Mouse (Mus musculus) heart, embryonic 10.5 days (tissue): Measurements from ENCODE around the gene Ece2. TPM values are rescaled to one million over a fixed set of nuclear protein-coding genes. Genes with fewer than 3 reads are reported as not detected.
A peak's percentile ranks its signal among the peaks of the same experiment; 100 is the strongest.

Source experiments
- DNase-seq: peaks from one replicate; pipeline ENCODE4 v3.0.0-alpha.2; 2017; ENCODE audit warnings: low spot score
- H3K27ac ChIP-seq: fragments of 300-500 bp; sonication (generic); 2 replicates; pipeline ENCODE4 v1.5.1; 2016; ENCODE audit warnings: mild to moderate bottlenecking
- H3K27me3 ChIP-seq: fragments of 300-500 bp; sonication (generic); 2 replicates; pipeline ENCODE4 v1.6.1; 2016; ENCODE audit warnings: mild to moderate bottlenecking; ENCODE audit not compliant: poor library complexity, insufficient read depth, severe bottlenecking
- H3K36me3 ChIP-seq: fragments of 300-500 bp; sonication (generic); 2 replicates; pipeline ENCODE4 v1.6.1; 2016; ENCODE audit warnings: mild to moderate bottlenecking, moderate library complexity
- H3K4me1 ChIP-seq: fragments of 300-500 bp; sonication (generic); 2 replicates; pipeline ENCODE4 v1.6.1; 2016; ENCODE audit warnings: mild to moderate bottlenecking
- H3K4me3 ChIP-seq: fragments of 300-500 bp; sonication (generic); 2 replicates; pipeline ENCODE4 v1.5.1; 2016; ENCODE audit warnings: mild to moderate bottlenecking, moderate library complexity
- H3K9me3 ChIP-seq: fragments of 300-500 bp; sonication (generic); 2 replicates; pipeline ENCODE4 v1.6.1; 2016; ENCODE audit warnings: mild to moderate bottlenecking, moderate library complexity
- WGBS: fragments of 180-500 bp; shearing (Covaris S2); methylation state at CpG from one replicate; pipeline ENCODE4 v1.1.7; 2016; 5-methylcytosine and 5-hydroxymethylcytosine counted together
- polyA plus RNA-seq: library from polyadenylated mRNA; unstranded; fragments of >200 nt; fragmentation: Nextera tagmentation; extraction: Ambion mirVana; gene quantifications from 2 replicates; pipeline ENCODE4 v1.2.1, GENCODE M21; 2016

The Ece2 gene
- polyA plus RNA-seq = 0.95 and 1.4 TPM in 2 replicates

DNA sequence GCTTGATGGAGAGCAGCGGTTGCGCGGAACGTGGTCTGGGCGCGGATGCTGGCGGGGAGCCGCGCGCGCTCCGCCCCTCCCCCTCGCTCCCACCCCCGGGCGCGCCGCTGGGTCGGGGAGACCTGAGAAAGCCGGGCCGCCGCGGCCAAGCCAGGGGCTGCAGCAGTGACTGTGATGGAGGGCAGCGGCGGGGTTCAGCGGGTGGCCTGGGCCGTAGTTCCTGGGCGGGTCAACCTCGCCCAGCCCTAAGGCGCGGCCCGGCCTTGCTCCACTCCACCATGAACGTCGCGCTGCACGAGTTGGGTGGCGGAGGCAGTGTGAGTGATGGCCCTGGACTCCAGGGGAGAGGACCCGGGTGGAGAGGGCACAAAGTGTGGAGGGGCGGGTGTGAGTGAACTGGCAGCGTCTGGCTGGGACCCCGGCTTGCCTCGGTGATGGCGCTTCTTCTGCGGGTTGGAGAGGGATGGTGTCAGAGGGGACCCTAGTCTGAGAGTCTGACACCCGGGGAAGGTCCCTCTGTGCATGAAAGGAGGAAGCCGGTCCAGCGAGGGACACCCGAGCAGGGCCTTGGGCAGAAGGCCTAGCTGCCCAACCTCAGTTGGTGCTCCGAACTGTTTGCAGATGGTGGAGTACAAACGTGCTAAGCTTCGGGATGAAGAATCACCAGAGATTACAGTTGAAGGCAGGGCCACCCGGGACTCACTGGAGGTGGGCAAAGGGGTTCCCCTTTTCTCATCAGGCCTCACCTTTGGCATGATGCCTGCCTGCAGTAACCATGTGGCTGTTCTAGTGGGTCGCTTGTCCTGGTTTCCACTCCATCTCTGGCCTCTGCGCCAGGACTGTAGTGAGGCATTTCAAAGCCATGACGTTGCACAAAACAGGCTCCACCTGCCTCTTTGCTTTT, at the start of gene Ece2:
Gene Ece2, plus strand, starts transcription at position 98 of the 904 bp plus-strand sequence.
- H3K9me3 ChIP-seq = no peaks in the 10 kb centered on the region

DNA sequence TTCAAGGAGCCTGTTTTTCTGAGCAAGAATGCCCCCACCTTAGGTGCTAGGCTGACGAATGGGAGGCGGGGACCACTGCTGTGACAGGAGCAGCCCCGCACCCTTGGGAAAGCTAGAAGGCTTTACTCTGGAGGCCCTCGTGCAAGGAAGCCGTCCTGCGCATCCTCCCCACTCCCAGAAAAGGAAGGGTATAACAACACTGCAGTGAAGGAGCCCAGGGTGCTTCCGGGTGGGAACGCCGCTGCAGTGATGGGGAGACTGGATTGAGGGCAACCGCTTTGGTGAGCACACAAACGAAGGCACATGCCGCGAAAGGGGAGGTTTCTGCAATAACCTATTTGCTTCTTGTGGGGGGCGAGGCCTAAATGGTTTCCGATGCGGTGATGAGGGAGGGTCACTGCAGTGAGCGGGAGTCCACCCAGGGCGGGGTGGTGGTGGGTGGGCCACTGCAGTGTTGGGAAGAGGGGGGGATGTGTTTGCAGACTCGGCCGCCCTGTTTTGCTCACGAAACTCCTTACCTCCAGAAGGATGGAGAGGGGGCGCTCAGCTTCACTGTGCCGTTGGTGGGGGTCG, 40.2 kb upstream of the Ece2 start, which contains the start of gene Vwa5b2:
Gene Vwa5b2, plus strand, starts transcription at position 106 of the 573 bp plus-strand sequence.
- Histone ChIP-seq H3K4me1 (peaks cover 24% of the 10 kb centered on the region), H3K9me3 (no peaks in the 10 kb centered on the region), H3K27me3 (peaks cover 69% of the 10 kb centered on the region), H3K27ac (no peak within 1 kb of the TSS; the same call in 1 of the 2 replicates), H3K36me3 (no peaks in the 10 kb centered on the region), H3K4me3 (peak within 1 kb of the TSS; percentile 69)
- DNase-seq = no peak
- WGBS = under 1% methylated on average over 24 of the region's 24 CpGs

More for the DNA sequence above, at the start of gene Ece2:
- WGBS = 7% methylated on average over 53 of the region's 54 CpGs
- Histone ChIP-seq H3K27me3 (peaks cover 32% of the 10 kb centered on the region), H3K27ac (peak within 1 kb of the TSS; percentile 80), H3K4me1 (peaks cover 10% of the 10 kb centered on the region; the same call in 1 of the 2 replicates), H3K36me3 (no peaks in the 10 kb centered on the region), H3K4me3 (peak within 1 kb of the TSS; percentile 73)
- DNase-seq = no peak

DNA sequence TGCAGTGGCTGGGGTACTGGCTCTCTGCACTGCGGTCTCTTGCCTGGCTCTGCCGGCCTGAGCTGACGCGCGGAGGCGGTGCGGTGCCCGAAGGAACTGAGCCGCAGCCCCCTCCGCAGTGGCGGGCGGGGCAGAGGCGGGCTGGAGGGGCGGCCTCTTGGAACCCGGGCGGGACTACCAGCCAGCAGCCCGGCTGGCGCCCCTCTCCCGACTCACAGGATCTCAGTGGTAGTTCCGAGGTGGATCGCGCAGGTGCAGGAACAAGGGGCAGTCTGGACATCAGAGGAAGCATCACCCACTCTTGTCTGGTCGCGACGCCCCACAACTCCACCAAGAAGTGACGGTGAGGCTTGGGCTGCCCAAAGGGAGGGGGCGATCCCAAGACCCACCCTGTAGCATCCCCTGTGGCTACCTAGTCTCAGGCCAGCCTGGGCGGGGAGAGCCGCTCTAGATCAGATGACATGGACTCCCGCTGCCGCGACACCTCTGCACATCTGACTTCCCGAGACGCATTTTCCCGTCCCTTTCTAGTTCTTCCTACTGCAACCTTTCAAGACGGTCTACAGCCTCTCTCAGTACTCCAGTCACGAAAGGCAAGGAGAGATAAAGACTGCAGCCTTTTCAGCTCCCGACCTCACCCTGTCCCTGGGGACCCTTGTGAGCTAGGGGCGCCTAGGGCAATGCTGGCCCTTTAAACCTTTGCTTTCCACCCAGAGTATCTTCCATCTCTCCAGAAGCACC, 39.5 kb upstream of the Ece2 start:
- under 1% methylated on average over 39 of the region's 39 CpGs for WGBS
- Histone ChIP-seq H3K27me3 (peaks cover 73% of the 10 kb centered on the region), H3K36me3 (no peaks in the 10 kb centered on the region), H3K4me3 (peak overlapping the region; percentile 69), H3K27ac (no peak overlapping the region; the same call in 1 of the 2 replicates), H3K4me1 (peaks cover 24% of the 10 kb centered on the region), H3K9me3 (no peaks in the 10 kb centered on the region)
- DNase-seq = no peak

DNA sequence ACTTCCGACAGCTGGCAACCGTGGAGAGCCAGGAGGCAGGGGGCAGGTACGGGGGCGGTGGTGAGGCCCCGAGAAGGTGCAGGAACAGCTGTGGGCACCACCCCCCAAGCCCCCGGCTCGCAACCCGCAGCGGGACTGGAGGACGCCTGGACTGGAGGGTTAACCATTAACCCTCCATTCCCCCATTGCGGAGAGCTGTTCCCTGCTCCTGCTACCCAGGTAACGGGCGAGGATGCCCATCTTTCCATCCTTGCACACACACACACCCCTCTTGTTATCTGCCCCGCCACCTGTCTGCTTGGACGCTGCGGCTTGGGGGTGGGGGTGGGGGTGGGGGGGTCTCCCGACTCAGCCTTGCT, 39.0 kb upstream of the Ece2 start:
- Histone ChIP-seq H3K4me1 (peaks cover 24% of the 10 kb centered on the region), H3K27me3 (peaks cover 73% of the 10 kb centered on the region), H3K36me3 (no peaks in the 10 kb centered on the region), H3K9me3 (no peaks in the 10 kb centered on the region), H3K4me3 (peak overlapping the region; percentile 69), H3K27ac (no peak overlapping the region)
- 2% methylated on average over 17 of the region's 17 CpGs for WGBS
- no peak for DNase-seq

DNA sequence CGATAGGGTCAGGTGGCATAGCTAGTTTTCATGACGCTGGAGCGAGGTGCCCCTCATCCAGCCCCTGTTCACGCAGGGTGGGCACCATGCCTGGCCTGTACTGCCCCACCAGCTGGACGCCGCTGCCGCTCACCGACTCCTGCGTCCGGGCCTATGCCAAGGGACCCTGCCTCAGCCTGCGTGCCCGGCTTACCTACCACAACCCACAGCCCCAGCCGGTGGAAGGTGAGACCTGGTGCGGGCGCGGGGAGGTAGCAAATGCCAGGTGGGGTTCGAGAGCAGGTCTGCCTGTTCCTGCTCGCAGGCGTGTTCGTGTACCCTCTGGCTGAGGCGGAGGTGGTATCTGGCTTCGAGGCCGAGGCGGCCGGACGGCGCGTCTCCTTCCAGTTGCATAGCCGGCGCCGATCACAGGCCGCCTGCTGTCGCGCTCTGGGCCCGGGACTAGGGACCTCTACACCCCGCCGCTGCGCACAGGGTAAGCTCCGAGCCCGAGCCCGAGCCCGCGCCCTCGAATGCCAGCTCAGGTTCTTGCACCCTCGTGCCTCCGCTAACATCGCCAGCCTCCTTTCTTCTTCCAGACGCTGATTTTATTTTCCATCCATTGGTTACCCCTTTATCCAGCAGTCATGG, 38.4 kb upstream of the Ece2 start:
- Histone ChIP-seq H3K27me3 (peaks cover 73% of the 10 kb centered on the region), H3K36me3 (no peaks in the 10 kb centered on the region), H3K4me1 (peaks cover 24% of the 10 kb centered on the region), H3K9me3 (no peaks in the 10 kb centered on the region), H3K27ac (no peak overlapping the region), H3K4me3 (peak overlapping the region; percentile 69)
- no peak for DNase-seq
- 5% methylated on average over 48 of the region's 48 CpGs for WGBS

DNA sequence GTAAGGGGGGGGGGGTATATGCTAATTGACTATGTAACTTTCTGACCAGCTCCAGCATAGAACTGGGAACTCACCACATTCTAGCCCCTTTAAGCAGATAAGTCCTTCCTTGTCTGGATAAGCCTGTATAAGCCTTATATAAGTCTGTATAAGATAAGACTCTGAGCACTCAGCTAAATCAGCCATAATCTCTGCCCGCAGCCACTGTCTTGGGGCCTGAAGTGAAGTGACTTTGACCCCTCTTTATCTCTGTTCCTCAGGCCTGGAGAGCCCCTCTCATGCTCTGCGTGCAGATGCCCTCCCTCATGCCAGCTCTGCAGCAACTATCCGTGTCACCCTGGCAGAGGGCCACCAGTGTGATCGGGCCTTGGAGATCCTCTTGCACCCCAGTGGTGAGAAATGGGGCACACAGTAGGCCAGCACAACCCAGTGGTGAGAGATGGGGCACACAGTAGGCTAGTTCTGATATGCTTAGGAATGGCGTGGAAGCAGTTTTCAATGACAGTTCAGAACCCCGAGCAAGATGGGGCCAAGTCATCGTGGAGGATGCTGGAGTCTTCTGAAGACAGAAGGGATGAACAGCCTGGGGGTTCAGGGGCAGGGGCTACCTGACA, 34.5 kb upstream of the Ece2 start:
- Histone ChIP-seq H3K4me3 (no peak overlapping the region), H3K9me3 (no peaks in the 10 kb centered on the region), H3K27ac (no peak overlapping the region), H3K36me3 (no peaks in the 10 kb centered on the region), H3K27me3 (peaks cover 53% of the 10 kb centered on the region), H3K4me1 (peaks cover 13% of the 10 kb centered on the region)
- WGBS = 70% methylated on average over 7 of the region's 7 CpGs
- DNase-seq = no peak

DNA sequence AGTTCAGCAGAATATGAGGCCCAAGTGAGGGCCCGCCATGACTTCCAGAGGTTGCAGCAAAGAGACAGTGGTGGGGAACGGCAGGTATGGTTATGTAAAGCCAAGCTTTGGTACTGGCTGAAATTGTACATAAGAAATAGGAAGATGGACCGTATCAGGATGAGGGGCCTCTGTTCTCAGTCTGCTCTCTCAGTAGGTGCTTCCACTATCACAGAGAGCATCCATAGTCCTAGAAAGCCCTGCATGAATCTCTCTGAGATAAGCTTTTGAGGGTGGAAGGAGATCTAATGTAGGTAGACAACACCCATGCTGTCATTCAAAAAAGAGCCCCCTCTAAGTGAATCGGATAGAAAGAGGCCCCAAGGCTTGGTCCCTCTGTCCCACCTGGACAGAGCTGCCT, 33.9 kb upstream of the Ece2 start:
- no peaks in the 10 kb centered on the region for H3K36me3 ChIP-seq
- H3K9me3 ChIP-seq = no peaks in the 10 kb centered on the region
- 80% methylated on average over 4 of the region's 4 CpGs for WGBS
- no peak overlapping the region for H3K4me3 ChIP-seq
- H3K27me3 ChIP-seq = peaks cover 47% of the 10 kb centered on the region
- DNase-seq = no peak
- peaks cover 7% of the 10 kb centered on the region for H3K4me1 ChIP-seq
- no peak overlapping the region for H3K27ac ChIP-seq

DNA sequence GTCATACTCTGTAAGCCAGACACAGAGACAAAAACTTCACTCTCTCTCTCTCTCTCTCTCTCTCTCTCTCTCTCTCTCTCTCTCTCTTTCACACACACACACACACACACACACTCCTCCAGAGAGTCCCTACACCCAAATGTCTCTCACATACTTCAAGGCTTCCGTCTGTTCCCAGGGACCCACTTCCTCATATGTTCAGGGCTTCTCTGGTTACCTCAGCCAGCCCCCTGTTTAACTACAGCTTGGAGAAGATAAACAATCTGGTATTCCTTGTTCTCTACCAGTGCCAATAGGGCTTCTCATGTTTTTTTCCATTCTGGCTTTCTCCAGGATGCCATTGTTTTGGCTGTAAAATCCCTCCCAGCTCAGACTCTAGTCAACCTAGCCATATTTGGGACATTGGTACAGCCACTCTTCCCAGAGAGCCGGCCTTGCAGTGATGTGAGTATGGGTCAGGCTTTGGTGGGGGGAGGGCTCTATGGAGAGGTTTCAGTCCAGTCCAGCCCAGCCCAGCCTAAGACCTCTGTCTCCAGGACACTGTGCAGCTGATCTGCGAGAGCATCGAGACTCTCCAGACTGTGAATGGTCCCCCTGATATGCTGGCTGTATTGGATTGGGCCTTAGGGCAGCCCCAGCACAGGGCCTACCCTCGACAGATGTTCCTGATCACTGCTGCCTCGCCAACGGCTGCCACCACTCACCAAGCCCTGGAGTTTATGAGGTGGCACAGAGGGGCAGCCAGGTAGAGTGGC, 32.8 kb upstream of the Ece2 start:
- Histone ChIP-seq H3K4me1 (no peaks in the 10 kb centered on the region), H3K9me3 (no peaks in the 10 kb centered on the region), H3K36me3 (no peaks in the 10 kb centered on the region), H3K27me3 (peaks cover 36% of the 10 kb centered on the region), H3K4me3 (no peak overlapping the region), H3K27ac (no peak overlapping the region)
- 61% methylated on average over 7 of the region's 7 CpGs for WGBS
- DNase-seq = no peak

DNA sequence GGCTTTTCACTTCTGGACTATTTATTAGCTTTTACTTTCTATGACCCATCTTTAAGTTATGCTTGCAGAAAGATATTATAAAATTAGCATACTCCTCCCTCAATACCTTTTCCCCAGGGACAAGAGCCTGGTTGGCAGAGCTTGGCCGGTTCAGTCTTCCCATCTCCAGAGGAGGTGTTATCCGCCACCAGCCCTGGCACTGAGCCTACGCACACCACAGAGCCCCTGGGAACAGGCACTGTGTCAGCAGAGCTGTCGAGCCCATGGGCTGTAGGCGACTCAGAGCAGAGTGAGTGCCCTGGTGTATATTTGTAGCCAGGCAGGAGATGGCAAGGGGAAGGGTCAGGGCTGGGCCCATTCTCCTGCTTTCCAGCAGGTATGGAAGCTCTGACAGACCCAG, 29.1 kb upstream of the Ece2 start:
- WGBS = 69% methylated on average over 5 of the region's 5 CpGs
- no peak overlapping the region for H3K4me3 ChIP-seq
- no peak for DNase-seq
- H3K36me3 ChIP-seq = peaks cover 16% of the 10 kb centered on the region
- H3K27ac ChIP-seq = no peak overlapping the region
- H3K4me1 ChIP-seq = no peaks in the 10 kb centered on the region
- peaks cover 6% of the 10 kb centered on the region; the same call in 1 of the 2 replicates for H3K27me3 ChIP-seq
- no peaks in the 10 kb centered on the region for H3K9me3 ChIP-seq

DNA sequence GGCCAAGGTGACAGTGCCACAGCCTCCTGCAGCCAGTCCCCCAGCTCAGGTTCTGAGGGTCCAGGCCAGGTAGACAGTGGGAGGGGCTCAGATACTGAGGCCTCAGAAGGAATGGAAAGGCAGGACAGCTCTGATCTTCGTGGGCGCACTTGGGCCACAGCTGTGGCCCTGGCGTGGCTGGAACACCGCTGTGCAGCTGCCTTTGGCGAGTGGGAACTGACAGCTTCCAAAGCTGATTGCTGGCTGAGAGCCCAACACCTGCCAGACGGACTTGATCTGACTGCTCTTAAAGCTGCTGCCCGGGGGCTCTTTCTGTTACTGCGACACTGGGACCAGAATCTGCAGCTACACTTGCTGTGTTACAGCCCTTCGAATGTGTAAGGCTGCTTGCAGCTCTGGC, 24.9 kb upstream of the Ece2 start:
- Histone ChIP-seq H3K4me3 (no peak overlapping the region), H3K9me3 (no peaks in the 10 kb centered on the region), H3K4me1 (peaks cover 10% of the 10 kb centered on the region; the same call in 1 of the 2 replicates), H3K27ac (no peak overlapping the region), H3K27me3 (no peaks in the 10 kb centered on the region), H3K36me3 (peaks cover 49% of the 10 kb centered on the region)
- WGBS = 81% methylated on average over 9 of the region's 9 CpGs
- no peak for DNase-seq

DNA sequence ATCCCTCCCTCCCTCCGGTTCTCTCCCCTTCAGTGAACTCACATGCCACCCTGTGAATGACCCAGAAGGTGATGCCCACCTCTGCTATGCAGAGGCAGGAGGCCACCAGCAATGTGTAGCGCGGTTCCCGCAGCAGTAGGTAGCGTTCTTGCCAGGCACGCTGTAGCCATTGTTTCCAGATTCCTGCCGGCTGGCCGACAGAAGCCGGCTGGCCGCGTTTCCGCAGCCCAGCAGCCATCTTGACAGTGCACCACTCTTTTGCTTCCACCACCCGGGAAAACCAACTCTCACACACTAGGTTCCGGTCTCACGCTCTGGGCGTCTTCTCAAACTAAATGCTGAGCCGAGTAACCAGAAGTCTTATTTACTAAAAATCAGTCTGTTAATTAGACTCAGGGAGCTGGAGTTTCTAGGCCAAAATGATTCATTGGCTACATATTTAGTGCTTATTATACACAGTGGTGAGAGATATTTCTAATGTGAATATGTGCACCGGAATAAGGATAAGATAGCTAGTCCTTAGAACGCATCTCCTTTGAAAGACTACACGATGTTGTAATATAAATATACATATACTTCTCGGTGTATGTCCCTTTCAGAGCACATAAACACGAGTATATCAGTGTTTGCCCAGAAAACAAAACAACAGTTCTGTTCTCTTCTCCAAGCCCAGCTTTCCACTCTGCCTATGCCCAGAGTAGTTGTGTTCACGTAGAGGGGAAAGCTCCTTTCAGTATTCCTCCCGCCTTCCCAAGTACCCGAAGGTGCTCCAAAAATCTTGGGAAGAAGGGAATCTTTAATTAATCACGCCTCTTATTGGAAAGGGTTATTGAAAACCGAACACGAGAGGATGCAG, 18.9 kb upstream of the Ece2 start:
- Histone ChIP-seq H3K27ac (peak overlapping the region; percentile 95), H3K4me1 (peaks cover 21% of the 10 kb centered on the region), H3K9me3 (no peaks in the 10 kb centered on the region), H3K36me3 (peaks cover 31% of the 10 kb centered on the region), H3K27me3 (no peaks in the 10 kb centered on the region), H3K4me3 (peak overlapping the region; percentile 96)
- DNase-seq = peak; percentile 91
- WGBS = under 1% methylated on average over 28 of the region's 28 CpGs
